Mouse (Mus musculus) lung, postnatal 4 days (tissue): ENCODE results near the gene Rtl5.
A peak's percentile ranks its signal among the peaks of the same experiment; 100 is the strongest.
"Not testable (repeated sequence)": the region's sequence is repeated elsewhere in the genome, so short reads cannot be mapped to it uniquely, and the experiment has no call there.

Experiments
- DNase-seq, 2 experiments: peaks; one replicate each; pipeline ENCODE4 v3.0.0; 2021

Gene Rtl5

GRCm38 (mm10) chrX:102070591-102071471, at the start of gene Rtl5:
TSS of gene Rtl5 (minus strand) at chrX:102071304.
- peak; percentile 81 to 87 for DNase-seq

GRCm38 (mm10) chrX:102119042-102119864, 48.1 kb upstream of the Rtl5 start, which contains the start of gene Pin4:
TSS of gene Pin4 (plus strand) at chrX:102119447.
- DNase-seq = peak; percentile 93 to 96

GRCm38 (mm10) chrX:102115676-102116075, 44.6 kb upstream of the Rtl5 start:
- no peak for DNase-seq

GRCm38 (mm10) chrX:102109349-102109748, 38.2 kb upstream of the Rtl5 start:
- not testable (repeated sequence) for DNase-seq

- DNase-seq = not testable (repeated sequence)
These were observed 32.7 kb upstream of the Rtl5 start for GRCm38 (mm10) chrX:102103830-102104229.

GRCm38 (mm10) chrX:102101886-102102285, 30.8 kb upstream of the Rtl5 start:
- DNase-seq = no peak

GRCm38 (mm10) chrX:102094381-102094904, 23.3 kb upstream of the Rtl5 start:
- DNase-seq = no peak

- no peak for DNase-seq
These were observed 19.5 kb upstream of the Rtl5 start for GRCm38 (mm10) chrX:102090605-102091004.

- DNase-seq = no peak
These were observed 14.8 kb upstream of the Rtl5 start for GRCm38 (mm10) chrX:102085798-102086443.

GRCm38 (mm10) chrX:102082340-102082739, 11.2 kb upstream of the Rtl5 start:
- DNase-seq = no peak

- no peak for DNase-seq
These were observed 10.6 kb upstream of the Rtl5 start for GRCm38 (mm10) chrX:102081573-102082279.

GRCm38 (mm10) chrX:102081076-102081475, 10.0 kb upstream of the Rtl5 start:
- no peak for DNase-seq

GRCm38 (mm10) chrX:102076886-102077765, 6.0 kb upstream of the Rtl5 start:
- no peak for DNase-seq

- DNase-seq = no peak
These were observed 4.1 kb upstream of the Rtl5 start for GRCm38 (mm10) chrX:102075158-102075557.

- DNase-seq = no peak
These were observed 3.3 kb upstream of the Rtl5 start for GRCm38 (mm10) chrX:102074435-102074834.

GRCm38 (mm10) chrX:102073605-102074325, 2.7 kb upstream of the Rtl5 start:
- DNase-seq = no peak

GRCm38 (mm10) chrX:102071517-102071916, 413 bp upstream of the Rtl5 start:
- DNase-seq = no peak

- no peak for DNase-seq
These were observed 2.1 kb downstream of the Rtl5 start for GRCm38 (mm10) chrX:102068811-102069540.

GRCm38 (mm10) chrX:102067118-102067517, 4.0 kb downstream of the Rtl5 start:
- no peak for DNase-seq

- DNase-seq = peak; percentile 64 to 79
These were observed 5.0 kb downstream of the Rtl5 start for GRCm38 (mm10) chrX:102066134-102066533.
